Mouse (Mus musculus) MEL (cell line): ENCODE data around the gene Bcar1. TPM values are rescaled to one million over a fixed set of nuclear protein-coding genes. Genes with fewer than 3 reads are reported as not detected.

Experiments
- DNase-seq: peaks from one replicate; pipeline ENCODE4 v3.0.0; 2011; ENCODE audit warnings: low read depth, low spot score
- H3K27ac ChIP-seq: 2 replicates; pipeline ENCODE4 v1.5.1; 2012; ENCODE audit warnings: low read depth, mild to moderate bottlenecking, control low read depth, low read length, moderate library complexity; ENCODE audit not compliant: control insufficient read depth
- H3K27me3 ChIP-seq, 2 experiments: fragments of 150-350 bp in 1 of 2; sonication (generic) in 1 of 2; 2 replicates each; pipeline ENCODE4 v1.6.1; 2012; ENCODE audit warnings: low read length in 2 of 2, mild to moderate bottlenecking in 2 of 2, improper control_type of control experiment in 1 of 2, moderate library complexity in 1 of 2; ENCODE audit not compliant: insufficient read depth in 2 of 2, control insufficient read depth in 1 of 2
- H3K36me3 ChIP-seq, 2 experiments: 2 replicates each; pipeline ENCODE4 v1.6.1; 2012 to 2014; ENCODE audit warnings: low read length in 2 of 2, improper control_type of control experiment in 1 of 2, inconsistent platforms in 1 of 2, mild to moderate bottlenecking in 1 of 2; ENCODE audit not compliant: insufficient read depth in 2 of 2, control insufficient read depth in 1 of 2
- H3K4me1 ChIP-seq, 2 experiments: fragments of 150-350 bp in 1 of 2; sonication (generic) in 1 of 2; 2 replicates each; pipeline ENCODE4 v1.6.1; 2012; ENCODE audit warnings: low read length in 2 of 2, improper control_type of control experiment in 1 of 2, mild to moderate bottlenecking in 1 of 2; ENCODE audit not compliant: insufficient read depth in 2 of 2, control insufficient read depth in 1 of 2
- H3K4me3 ChIP-seq, 2 experiments: fragments of 150-350 bp in 1 of 2; sonication (generic) in 1 of 2; 2 replicates each; pipeline ENCODE4 v1.5.1; 2012; ENCODE audit warnings: low read depth in 2 of 2, low read length in 2 of 2, mild to moderate bottlenecking in 2 of 2, moderate library complexity in 2 of 2, control low read depth in 1 of 2, improper control_type of control experiment in 1 of 2; ENCODE audit not compliant: control insufficient read depth in 1 of 2, insufficient read depth in 1 of 2
- H3K79me2 ChIP-seq: 2 replicates; pipeline ENCODE4 v1.6.1; 2012; ENCODE audit warnings: mild to moderate bottlenecking, low read length, moderate library complexity; ENCODE audit not compliant: control insufficient read depth, poor library complexity, insufficient read depth
- H3K9ac ChIP-seq: 2 replicates; pipeline ENCODE4 v1.6.1; 2012; ENCODE audit warnings: low read depth, mild to moderate bottlenecking, control low read depth, low read length, moderate library complexity; ENCODE audit not compliant: control insufficient read depth, poor library complexity, severe bottlenecking
- H3K9me3 ChIP-seq: fragments of 150-350 bp; sonication (generic); replicated peaks from 2 replicates; pipeline ENCODE4 v1.6.1; 2012; ENCODE audit warnings: mild to moderate bottlenecking, low read length, improper control_type of control experiment, moderate library complexity; ENCODE audit not compliant: insufficient read depth
- BHLHE40 ChIP-seq: IDR thresholded peaks from 2 replicates; pipeline ENCODE4 v1.6.1; 2012; ENCODE audit warnings: low read depth, mild to moderate bottlenecking, inconsistent platforms, low read length, improper control_type of control experiment, borderline replicate concordance
- CHD2 ChIP-seq: IDR thresholded peaks from 2 replicates; pipeline ENCODE4 v1.6.1; 2011; ENCODE audit warnings: low read length, improper control_type of control experiment
- ELF1 ChIP-seq: IDR thresholded peaks from 2 replicates; pipeline ENCODE4 v1.6.1; 2014; ENCODE audit warnings: low read depth, mild to moderate bottlenecking, inconsistent platforms, low read length, improper control_type of control experiment, moderate library complexity
- EP300 ChIP-seq, 2 experiments: IDR thresholded peaks; 2 replicates each; pipeline ENCODE4 v1.6.1; 2011; ENCODE audit warnings: improper control_type of control experiment in 2 of 2, low read length in 2 of 2, low read depth in 1 of 2, mild to moderate bottlenecking in 1 of 2
- ETS1 ChIP-seq: IDR thresholded peaks from 2 replicates; pipeline ENCODE4 v1.6.1; 2012; ENCODE audit warnings: low read depth, mild to moderate bottlenecking, inconsistent platforms, low read length, improper control_type of control experiment, moderate library complexity
- GABPA ChIP-seq: IDR thresholded peaks from 2 replicates; pipeline ENCODE4 v1.6.1; 2012; ENCODE audit warnings: low read depth, mild to moderate bottlenecking, inconsistent platforms, low read length, improper control_type of control experiment, moderate library complexity
- GATA1 ChIP-seq: IDR thresholded peaks from 2 replicates; pipeline ENCODE4 v1.6.1; 2011; ENCODE audit warnings: low read depth, low read length, improper control_type of control experiment
- MAFK ChIP-seq: IDR thresholded peaks from 2 replicates; pipeline ENCODE4 v1.6.1; 2011; ENCODE audit warnings: low read depth, mild to moderate bottlenecking, low read length, improper control_type of control experiment, borderline replicate concordance
- MAX ChIP-seq: IDR thresholded peaks from 2 replicates; pipeline ENCODE4 v1.6.1; 2011; ENCODE audit warnings: low read length, improper control_type of control experiment
- MAZ ChIP-seq: IDR thresholded peaks from 2 replicates; pipeline ENCODE4 v1.6.1; 2012; ENCODE audit warnings: low read depth, mild to moderate bottlenecking, inconsistent platforms, low read length, improper control_type of control experiment
- MEF2A ChIP-seq: IDR thresholded peaks from 2 replicates; pipeline ENCODE4 v1.6.1; 2014; ENCODE audit warnings: low read depth, mild to moderate bottlenecking, inconsistent platforms, low read length, improper control_type of control experiment; ENCODE audit not compliant: poor library complexity, insufficient replicate concordance, severe bottlenecking; ENCODE audit errors: extremely low read depth
- MYB ChIP-seq: IDR thresholded peaks from 2 replicates; pipeline ENCODE4 v1.6.1; 2011; ENCODE audit warnings: mild to moderate bottlenecking, low read depth, low read length, improper control_type of control experiment
- MYC ChIP-seq: IDR thresholded peaks from 2 replicates; pipeline ENCODE4 v1.6.1; 2011; ENCODE audit warnings: low read depth, mild to moderate bottlenecking, low read length, improper control_type of control experiment, moderate library complexity
- NRF1 ChIP-seq: IDR thresholded peaks from 2 replicates; pipeline ENCODE4 v1.6.1; 2014; ENCODE audit warnings: low read depth, mild to moderate bottlenecking, inconsistent platforms, low read length, improper control_type of control experiment, moderate library complexity; ENCODE audit not compliant: poor library complexity, insufficient read depth, severe bottlenecking
- POLR2A ChIP-seq, 2 experiments: IDR thresholded peaks; 2 replicates each; pipeline ENCODE4 v1.6.1; 2011 to 2012; ENCODE audit warnings: low read length in 2 of 2, mild to moderate bottlenecking in 2 of 2, control low read depth in 1 of 2, improper control_type of control experiment in 1 of 2, low read depth in 1 of 2, moderate library complexity in 1 of 2; ENCODE audit not compliant: control insufficient read depth in 1 of 2, insufficient read depth in 1 of 2, poor library complexity in 1 of 2
- POLR2AphosphoS2 ChIP-seq: IDR thresholded peaks from 2 replicates; pipeline ENCODE4 v1.6.1; 2011; ENCODE audit warnings: low read length, improper control_type of control experiment
- TAL1 ChIP-seq: IDR thresholded peaks from 2 replicates; pipeline ENCODE4 v1.6.1; 2012; ENCODE audit warnings: mild to moderate bottlenecking, inconsistent platforms, low read length, moderate library complexity, mixed read lengths
- TBP ChIP-seq: IDR thresholded peaks from 2 replicates; pipeline ENCODE4 v1.8.0; 2011; ENCODE audit warnings: low read depth, low read length, improper control_type of control experiment
- TCF12 ChIP-seq: IDR thresholded peaks from 2 replicates; pipeline ENCODE4 v1.6.1; 2014; ENCODE audit warnings: low read depth, mild to moderate bottlenecking, inconsistent platforms, low read length, improper control_type of control experiment, moderate library complexity
- UBTF ChIP-seq: IDR thresholded peaks from 2 replicates; pipeline ENCODE4 v1.6.1; 2012; ENCODE audit warnings: low read depth, mild to moderate bottlenecking, inconsistent platforms, low read length, improper control_type of control experiment, moderate library complexity, borderline replicate concordance; ENCODE audit not compliant: insufficient read depth
- USF1 ChIP-seq: IDR thresholded peaks from 2 replicates; pipeline ENCODE4 v1.6.1; 2014; ENCODE audit warnings: low read depth, mild to moderate bottlenecking, inconsistent platforms, low read length, improper control_type of control experiment, moderate library complexity
- ZC3H11A ChIP-seq: IDR thresholded peaks from 2 replicates; pipeline ENCODE4 v1.6.1; 2012; ENCODE audit warnings: low read depth, mild to moderate bottlenecking, inconsistent platforms, low read length, improper control_type of control experiment
- ZKSCAN1 ChIP-seq: IDR thresholded peaks from 2 replicates; pipeline ENCODE4 v1.6.1; 2012; ENCODE audit warnings: low read depth, mild to moderate bottlenecking, inconsistent platforms, low read length, improper control_type of control experiment, moderate library complexity
- ZNF384 ChIP-seq: IDR thresholded peaks from 2 replicates; pipeline ENCODE4 v1.6.1; 2012; ENCODE audit warnings: low read depth, mild to moderate bottlenecking, inconsistent platforms, low read length, improper control_type of control experiment
- polyA plus RNA-seq, 2 experiments: library from polyadenylated mRNA; stranded (reverse) in 1 of 2; unstranded in 1 of 2; fragments of >175 nt in 1 of 2; fragments of >200 nt in 1 of 2; gene quantifications; 2 replicates each; pipeline versions ENCODE4 v1.2.1 to v1.2.4; 2012; ENCODE audit warnings: low replicate concordance in 2 of 2, low read depth in 1 of 2; ENCODE audit not compliant: insufficient read length in 2 of 2, insufficient read depth in 1 of 2, missing spikeins in 1 of 2
- total RNA-seq: library from RNA; depleted of rRNA; stranded (reverse); fragments of 300-350 nt; gene quantifications from 2 replicates; pipeline ENCODE4 v1.2.3, GENCODE M21; 2012

Bcar1 gene
- total and polyA plus RNA-seq, 3 experiments: 6.5 to 17.4 TPM; not detected in 1

DNA sequence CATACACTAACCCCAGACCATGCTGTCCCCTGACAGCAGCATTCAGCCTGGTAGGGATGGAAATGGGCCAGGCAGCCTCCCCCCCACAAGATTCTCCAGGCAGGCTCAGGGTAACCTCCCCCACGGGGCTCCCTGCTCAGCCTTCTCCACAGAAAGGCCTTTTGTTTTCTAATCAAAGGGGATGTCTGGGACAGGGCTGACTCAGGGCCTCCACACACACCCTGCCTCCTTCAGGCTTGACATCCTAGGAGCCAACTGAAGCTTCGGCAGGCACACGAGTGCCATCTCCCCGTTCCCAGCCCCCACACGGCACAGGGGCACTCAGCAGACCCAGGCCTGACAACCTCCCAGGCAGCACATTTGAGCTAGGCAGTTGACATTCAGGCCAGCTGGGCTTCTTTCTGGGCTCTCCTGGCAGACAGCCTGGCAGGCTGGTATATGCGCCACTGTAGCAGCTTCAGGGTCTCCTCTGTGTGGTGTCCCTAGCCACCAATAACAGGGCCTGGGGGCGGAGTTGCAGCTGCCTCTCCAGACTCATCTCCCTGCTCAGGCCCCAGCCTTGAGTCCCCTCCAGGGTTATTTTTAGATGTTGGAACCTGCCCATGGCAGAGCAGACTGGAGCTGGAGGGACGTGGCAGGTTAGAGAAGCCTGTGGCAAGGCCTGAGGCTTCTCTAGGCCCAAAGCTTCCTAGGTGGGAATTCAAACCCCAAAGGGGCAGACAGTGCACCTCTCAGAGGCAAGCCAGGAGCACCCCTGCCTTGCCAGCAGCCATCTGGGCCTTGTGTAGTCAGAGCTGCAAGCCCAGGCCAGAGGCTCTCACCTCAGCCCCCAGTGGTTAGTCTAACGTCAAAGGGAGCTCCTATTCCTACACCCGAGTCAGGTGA, 26.8 kb downstream of the Bcar1 start:
- H3K9ac ChIP-seq: no peak overlapping the region
- TF ChIP-seq MEF2A (0 out of 2 replicates have a peak, but pooled peaks have one; percentile 16), BHLHE40 (no peak)
- no peak overlapping the region for H3K4me3 ChIP-seq
- H3K4me1 ChIP-seq: peaks cover 9 to 13% of the 10 kb centered on the region in 2 experiments
- DNase-seq: peak; percentile 20
- H3K27me3 ChIP-seq: no peaks in the 10 kb centered on the region
- no peak overlapping the region; the same call in 1 of the 2 replicates for H3K27ac ChIP-seq
- H3K79me2 ChIP-seq: no peaks in the 10 kb centered on the region
- H3K9me3 ChIP-seq: no peaks in the 10 kb centered on the region
- H3K36me3 ChIP-seq: peaks cover 0 to 7% of the 10 kb centered on the region in 2 experiments; a peak in 3 of 4 replicates

- Histone ChIP-seq H3K27me3 (no peaks in the 10 kb centered on the region), H3K4me1 (peaks cover 9 to 13% of the 10 kb centered on the region in 2 experiments), H3K4me3 (no peak overlapping the region), H3K9me3 (no peaks in the 10 kb centered on the region), H3K36me3 (peaks cover 0 to 7% of the 10 kb centered on the region in 2 experiments; a peak in 3 of 4 replicates), H3K79me2 (no peaks in the 10 kb centered on the region), H3K9ac (no peak overlapping the region), H3K27ac (no peak overlapping the region)
- DNase-seq: no peak
- TF ChIP-seq MAX: no peak
- TF ChIP-seq POLR2A (IDR thresholded peaks at IDR 0.05; ENCODE audit: control insufficient read depth in 1 of 2, insufficient read depth in 1 of 2, low read depth in 1 of 2, low read length in 2 of 2, poor library complexity in 1 of 2): no peak
- no peak for TF ChIP-seq ZNF384
- no peak for TF ChIP-seq MAZ
- no peak for TF ChIP-seq CHD2
- no peak for TF ChIP-seq MYC
Observed at GRCm38 (mm10) chr8:111715514-111715913, 28.1 kb downstream of the Bcar1 start.

- Histone ChIP-seq H3K36me3 (peaks cover 0 to 7% of the 10 kb centered on the region in 2 experiments; a peak in 3 of 4 replicates), H3K4me3 (no peak overlapping the region), H3K27me3 (no peaks in the 10 kb centered on the region), H3K4me1 (peaks cover 9 to 13% of the 10 kb centered on the region in 2 experiments), H3K79me2 (no peaks in the 10 kb centered on the region), H3K27ac (no peak overlapping the region), H3K9ac (no peak overlapping the region), H3K9me3 (no peaks in the 10 kb centered on the region)
- no peak for DNase-seq
- TF ChIP-seq ZNF384: no peak
- TF ChIP-seq ELF1: no peak
- TF ChIP-seq ZC3H11A: no peak
- no peak for TF ChIP-seq UBTF
- no peak for TF ChIP-seq USF1
- no peak for TF ChIP-seq GABPA
- no peak for TF ChIP-seq NRF1
- TF ChIP-seq MAZ: no peak
- no peak for TF ChIP-seq ZKSCAN1
- TF ChIP-seq TAL1: no peak
- no peak for TF ChIP-seq ETS1
- no peak for TF ChIP-seq MYB
- TF ChIP-seq POLR2AphosphoS2: no peak
- no peak for TF ChIP-seq GATA1
- TF ChIP-seq TCF12: no peak
- TF ChIP-seq MAFK: no peak
- TF ChIP-seq EP300 (IDR thresholded peaks at IDR 0.05; ENCODE audit: low read depth in 1 of 2, low read length in 2 of 2): no peak
- no peak for TF ChIP-seq TBP
- no peak for TF ChIP-seq MYC
Observed at GRCm38 (mm10) chr8:111714295-111714694, 29.3 kb downstream of the Bcar1 start.
